Mouse (Mus musculus) testis, adult 2 months (tissue): Measurements from ENCODE around the gene Chrd.

Experiments used
- CTCF ChIP-seq: fragments of 200-500 bp; IDR thresholded peaks from 2 replicates; pipeline ENCODE4 v1.5.1; 2012; ENCODE audit warnings: low read depth, mild to moderate bottlenecking, inconsistent platforms, low read length, moderate library complexity; ENCODE audit not compliant: control insufficient read depth, insufficient read depth, insufficient replicate concordance
- POLR2A ChIP-seq: fragments of 200-500 bp; IDR thresholded peaks from 2 replicates; pipeline ENCODE4 v1.6.1; 2012; ENCODE audit warnings: low read depth, mild to moderate bottlenecking, inconsistent platforms, low read length, moderate library complexity; ENCODE audit not compliant: control insufficient read depth

GRCm38 (mm10) chr16:20722736-20723135 is 10.2 kb upstream of the Chrd start:
- no peak for TF ChIP-seq CTCF
- TF ChIP-seq POLR2A: no peak
